Mouse (Mus musculus) intestine, postnatal 0 days (tissue): Measurements from ENCODE around the gene Atp1a1. TPM values are rescaled to one million over a fixed set of nuclear protein-coding genes. Genes with fewer than 3 reads are reported as not detected.

Experiments used
- ATAC-seq: fragments of 200-750 bp; cut with Nextera tagmentation; 2 replicates; pipeline ENCODE4 v1.8.0; 2017; ENCODE audit warnings: mild to moderate bottlenecking, moderate TSS enrichment, moderate library complexity
- H3K27ac ChIP-seq: fragments of 300-500 bp; sonication (generic); 2 replicates; pipeline ENCODE4 v1.5.1; 2014; ENCODE audit warnings: mild to moderate bottlenecking, low read depth, low read length, moderate library complexity
- H3K27me3 ChIP-seq: fragments of 300-500 bp; sonication (generic); replicated peaks from 2 replicates; pipeline ENCODE4 v1.6.1; 2014; ENCODE audit warnings: low read length, mixed read lengths; ENCODE audit not compliant: control insufficient read depth, insufficient read depth
- H3K36me3 ChIP-seq: fragments of 300-500 bp; sonication (generic); 2 replicates; pipeline ENCODE4 v1.6.1; 2014; ENCODE audit warnings: mild to moderate bottlenecking, moderate library complexity; ENCODE audit not compliant: control insufficient read depth, insufficient read depth
- H3K4me1 ChIP-seq: fragments of 300-500 bp; sonication (generic); replicated peaks from 2 replicates; pipeline ENCODE4 v1.6.1; 2014; ENCODE audit warnings: antibody characterized with exemption, low read length, mixed read lengths; ENCODE audit not compliant: control insufficient read depth, insufficient read depth
- H3K4me2 ChIP-seq: fragments of 300-500 bp; sonication (generic); replicated peaks from 2 replicates; pipeline ENCODE4 v1.6.1; 2014; ENCODE audit warnings: low read depth, mild to moderate bottlenecking, moderate library complexity
- H3K4me3 ChIP-seq: fragments of 300-500 bp; sonication (generic); 2 replicates; pipeline ENCODE4 v1.5.1; 2014; ENCODE audit warnings: low read depth, low read length
- H3K9ac ChIP-seq: fragments of 300-500 bp; sonication (generic); 2 replicates; pipeline ENCODE4 v1.6.1; 2014; ENCODE audit warnings: mild to moderate bottlenecking, low read depth, low read length
- H3K9me3 ChIP-seq: fragments of 300-500 bp; sonication (generic); 2 replicates; pipeline ENCODE4 v1.6.1; 2016; ENCODE audit warnings: mixed run types; ENCODE audit not compliant: control insufficient read depth
- CTCF ChIP-seq: sonication (generic); IDR thresholded peaks from 2 replicates; pipeline ENCODE4 v1.5.1; 2016; ENCODE audit warnings: low read depth, mild to moderate bottlenecking, control low read depth, antibody characterized with exemption, moderate library complexity
- WGBS: fragments of 180-500 bp; shearing (Covaris S2); extraction: QIAGEN DNeasy Blood & Tissue Kit; methylation state at CpG from one replicate; pipeline ENCODE4 v1.1.7; 2014; 5-methylcytosine and 5-hydroxymethylcytosine counted together
- polyA plus RNA-seq: library from polyadenylated mRNA; unstranded; fragments of >200 nt; fragmentation: Nextera tagmentation; extraction: Ambion mirVana; gene quantifications from 2 replicates; pipeline ENCODE4 v1.2.1, GENCODE M21; 2015

Gene Atp1a1
- polyA plus RNA-seq, 1 experiment from 2014 or later: 318 TPM

GRCm38 (mm10) chr3:101601687-101602086 lies 2.8 kb downstream of the Atp1a1 start:
- Histone ChIP-seq H3K27ac (peak overlapping the region; percentile 99), H3K36me3 (0 out of 2 replicates have a peak, but pooled peaks cover 6% of the 10 kb centered on the region), H3K4me1 (peaks cover 29% of the 10 kb centered on the region), H3K4me2 (peak overlapping the region; percentile 92), H3K9me3 (no peaks in the 10 kb centered on the region), H3K27me3 (no peaks in the 10 kb centered on the region), H3K4me3 (peak overlapping the region; percentile 89), H3K9ac (peak overlapping the region; percentile 8; the same call in 1 of the 2 replicates)
- 27% methylated on average over 4 of the region's 4 CpGs for WGBS
- peak; percentile 46 for ATAC-seq
- no peak for TF ChIP-seq CTCF

GRCm38 (mm10) chr3:101601003-101601525 lies 3.4 kb downstream of the Atp1a1 start:
- 36% methylated on average over 8 of the region's 8 CpGs for WGBS

GRCm38 (mm10) chr3:101599920-101600741 lies 4.4 kb downstream of the Atp1a1 start:
- H3K9ac ChIP-seq: peak overlapping the region; percentile 13; the same call in 1 of the 2 replicates
- TF ChIP-seq CTCF: no peak
- no peaks in the 10 kb centered on the region for H3K27me3 ChIP-seq
- H3K36me3 ChIP-seq: peaks cover 9% of the 10 kb centered on the region; the same call in 1 of the 2 replicates
- peak overlapping the region; percentile 92 for H3K4me2 ChIP-seq
- peak overlapping the region; percentile 30 for H3K27ac ChIP-seq
- no peaks in the 10 kb centered on the region for H3K9me3 ChIP-seq
- 8% methylated on average over 4 of the region's 4 CpGs for WGBS
- 0 out of 2 replicates have a peak overlapping the region, but pooled peaks have one; percentile 9 for H3K4me3 ChIP-seq
- ATAC-seq: no peak
- H3K4me1 ChIP-seq: peaks cover 33% of the 10 kb centered on the region

More at GRCm38 (mm10) chr3:101601003-101601525, 3.4 kb downstream of the Atp1a1 start:
- 0 out of 2 replicates have a peak, but pooled peaks cover 6% of the 10 kb centered on the region for H3K36me3 ChIP-seq
- H3K4me3 ChIP-seq: peak overlapping the region; percentile 9; the same call in 1 of the 2 replicates
- peak overlapping the region; percentile 99 for H3K27ac ChIP-seq
- H3K4me1 ChIP-seq: peaks cover 33% of the 10 kb centered on the region
- TF ChIP-seq CTCF: no peak
- ATAC-seq: no peak
- peak overlapping the region; percentile 8; the same call in 1 of the 2 replicates for H3K9ac ChIP-seq
- H3K27me3 ChIP-seq: no peaks in the 10 kb centered on the region
- no peaks in the 10 kb centered on the region for H3K9me3 ChIP-seq
- peak overlapping the region; percentile 92 for H3K4me2 ChIP-seq

- H3K4me1 ChIP-seq: peaks cover 33% of the 10 kb centered on the region
- 61% methylated on average over 8 of the region's 8 CpGs for WGBS
These were observed 5.1 kb downstream of the Atp1a1 start for GRCm38 (mm10) chr3:101599191-101599919.

GRCm38 (mm10) chr3:101598231-101598905 lies 6.1 kb downstream of the Atp1a1 start:
- Histone ChIP-seq H3K4me2 (peak overlapping the region; percentile 25), H3K36me3 (peaks cover 27% of the 10 kb centered on the region), H3K9ac (no peak overlapping the region), H3K9me3 (no peaks in the 10 kb centered on the region), H3K27me3 (no peaks in the 10 kb centered on the region), H3K4me3 (no peak overlapping the region), H3K4me1 (peaks cover 33% of the 10 kb centered on the region), H3K27ac (peak overlapping the region; percentile 31)
- WGBS: 56% methylated on average over 4 of the region's 4 CpGs
- no peak for TF ChIP-seq CTCF
- ATAC-seq: no peak

More at GRCm38 (mm10) chr3:101599191-101599919, 5.1 kb downstream of the Atp1a1 start:
- Histone ChIP-seq H3K4me3 (no peak overlapping the region), H3K27ac (peak overlapping the region; percentile 30), H3K36me3 (peaks cover 17% of the 10 kb centered on the region), H3K4me2 (peak overlapping the region; percentile 92), H3K9me3 (no peaks in the 10 kb centered on the region), H3K27me3 (no peaks in the 10 kb centered on the region), H3K9ac (peak overlapping the region; percentile 13; the same call in 1 of the 2 replicates)
- no peak for TF ChIP-seq CTCF
- ATAC-seq: no peak
